Mouse (Mus musculus): ENCODE data around the gene Krt28.

The Krt28 gene

GRCm38 (mm10) chr11:99366791-99367190 is 7.9 kb downstream of the Krt28 start:
- no peak for DNase-seq (ENCODE audit: low spot score in 2 of 2)

- peak in 1 of 2 experiments; percentile 17 for DNase-seq (ENCODE audit: low spot score in 2 of 2)
Observed at GRCm38 (mm10) chr11:99364412-99364811, 10.3 kb downstream of the Krt28 start.

GRCm38 (mm10) chr11:99361423-99361822 is 13.3 kb downstream of the Krt28 start:
- DNase-seq (ENCODE audit: low spot score in 2 of 2) = no peak

GRCm38 (mm10) chr11:99351004-99351403 is 23.7 kb downstream of the Krt28 start, which contains the start of gene Krt27:
Gene Krt27, minus strand, starts transcription at chr11:99351104.
- no peak for DNase-seq (ENCODE audit: low spot score in 2 of 2)

GRCm38 (mm10) chr11:99339299-99339847 is 35.3 kb downstream of the Krt28 start:
- no peak for DNase-seq (ENCODE audit: low spot score in 2 of 2)

- no peak for DNase-seq (ENCODE audit: low spot score in 2 of 2)
Observed at GRCm38 (mm10) chr11:99337866-99338265, 36.8 kb downstream of the Krt28 start, which contains the start of gene Krt26. Gene Krt26, minus strand, starts transcription at chr11:99337966.

GRCm38 (mm10) chr11:99333426-99333825 is 41.3 kb downstream of the Krt28 start:
- DNase-seq (ENCODE audit: low spot score in 2 of 2) = peak; percentile 7 to 22

- no peak for DNase-seq (ENCODE audit: low spot score in 2 of 2)
Observed at GRCm38 (mm10) chr11:99329655-99330054, 45.0 kb downstream of the Krt28 start.

GRCm38 (mm10) chr11:99322851-99323250 is 51.9 kb downstream of the Krt28 start, which contains the start of gene Krt25:
Gene Krt25, minus strand, starts transcription at chr11:99322951.
- DNase-seq (ENCODE audit: low spot score in 2 of 2) = no peak

- DNase-seq (ENCODE audit: low spot score in 2 of 2) = no peak
Observed at GRCm38 (mm10) chr11:99321094-99321493, 53.6 kb downstream of the Krt28 start.

- DNase-seq (ENCODE audit: low spot score in 2 of 2) = no peak
Observed at GRCm38 (mm10) chr11:99319127-99319526, 55.6 kb downstream of the Krt28 start.

- DNase-seq (ENCODE audit: low spot score in 2 of 2) = no peak
Observed at GRCm38 (mm10) chr11:99316543-99316942, 58.2 kb downstream of the Krt28 start.
